Mouse (Mus musculus) spleen, adult 2 months (tissue): ENCODE measurements around the gene Gm45234.

Source experiments
- CTCF ChIP-seq: fragments of 200-500 bp; IDR thresholded peaks from 2 replicates; pipeline ENCODE4 v1.5.1; 2011; ENCODE audit warnings: mild to moderate bottlenecking, inconsistent platforms; ENCODE audit not compliant: insufficient read depth, insufficient read length, insufficient replicate concordance; ENCODE audit errors: extremely low read depth
- POLR2A ChIP-seq: fragments of 200-500 bp; IDR thresholded peaks from 2 replicates; pipeline ENCODE4 v1.6.1; 2011; ENCODE audit warnings: low read depth, low read length, inconsistent platforms

GRCm38 (mm10) chr6:124706061-124706627 lies 49.7 kb downstream of the Gm45234 start:
- TF ChIP-seq POLR2A (no peak), CTCF (no peak)
